Mouse (Mus musculus) urinary bladder, adult 2 months (tissue): ENCODE measurements around the gene Slc44a1. TPM values are rescaled to one million over a fixed set of nuclear protein-coding genes. Genes with fewer than 3 reads are reported as not detected.

Experiments used
- DNase-seq: peaks from one replicate; pipeline ENCODE4 v3.0.0; 2022; ENCODE audit warnings: low spot score
- polyA plus RNA-seq: library from polyadenylated mRNA; depleted of rRNA; stranded (reverse); fragments of >200 nt; gene quantifications from 2 replicates; pipeline ENCODE4 v1.2.3, GENCODE M21; 2012

Gene Slc44a1
- polyA plus RNA-seq, 1 experiment, result 59.8 TPM

- DNase-seq, result no peak
Observed at GRCm38 (mm10) chr4:53430522-53430921, 9.7 kb upstream of the Slc44a1 start.

DNA sequence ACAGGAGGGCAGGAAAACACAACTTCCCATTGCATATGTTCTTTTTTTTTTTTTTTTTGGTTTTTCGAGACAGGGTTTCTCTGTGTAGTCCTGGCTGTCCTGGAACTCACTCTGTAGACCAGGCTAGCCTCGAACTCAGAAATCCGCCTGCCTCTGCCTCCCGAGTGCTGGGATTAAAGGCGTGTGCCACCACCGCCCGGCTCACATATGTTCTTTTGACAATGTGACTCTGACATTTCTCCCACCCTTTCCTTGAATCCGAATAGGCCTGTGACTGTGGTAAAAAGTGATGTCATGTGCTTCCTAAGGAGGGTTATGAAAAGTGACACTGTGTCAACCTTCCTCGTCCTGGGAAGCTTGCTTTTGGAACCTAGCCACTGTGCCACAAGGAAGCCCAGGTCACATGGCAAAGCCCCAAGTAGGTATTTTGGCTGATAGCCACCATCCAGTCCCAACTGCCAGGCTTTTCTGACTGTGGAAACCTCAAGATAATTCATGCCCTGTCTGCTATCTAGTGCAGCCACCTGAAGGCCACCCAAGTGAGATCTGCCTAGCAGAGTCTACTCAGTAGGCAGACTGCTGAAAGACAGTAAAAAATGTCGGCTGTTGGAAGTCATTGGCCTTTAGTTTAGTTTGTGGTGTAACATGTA, 8.5 kb upstream of the Slc44a1 start:
- DNase-seq, result no peak

DNA sequence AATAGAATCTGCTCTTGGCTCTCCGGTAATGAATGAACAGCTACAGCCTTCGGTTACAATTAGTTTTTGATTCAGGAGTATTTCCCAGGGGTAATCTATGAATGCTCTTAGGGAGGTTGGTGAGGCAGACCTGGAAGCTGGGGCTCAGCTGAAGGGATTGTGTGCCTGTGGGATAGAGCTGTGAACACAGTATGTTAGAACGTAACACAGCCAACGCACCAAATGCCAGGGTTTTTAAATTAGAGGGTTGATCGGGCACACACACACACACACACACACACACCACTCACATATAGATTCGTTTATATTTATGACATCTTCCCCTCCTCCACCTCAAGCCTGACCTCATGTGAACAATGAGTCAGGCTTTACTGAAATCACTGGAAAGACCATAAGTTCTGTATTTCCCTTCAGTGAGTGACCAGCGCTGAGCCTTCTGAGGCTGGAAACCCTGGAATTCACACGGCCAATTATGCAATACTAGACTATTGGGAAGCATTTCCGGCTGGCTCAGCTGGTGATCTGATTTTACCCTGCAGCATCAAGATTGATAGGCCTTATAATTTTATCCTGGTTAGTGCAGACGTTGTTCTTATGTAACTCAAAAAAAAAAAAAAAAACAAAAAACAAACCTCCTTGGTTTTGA, 3.0 kb upstream of the Slc44a1 start:
- no peak for DNase-seq

DNA sequence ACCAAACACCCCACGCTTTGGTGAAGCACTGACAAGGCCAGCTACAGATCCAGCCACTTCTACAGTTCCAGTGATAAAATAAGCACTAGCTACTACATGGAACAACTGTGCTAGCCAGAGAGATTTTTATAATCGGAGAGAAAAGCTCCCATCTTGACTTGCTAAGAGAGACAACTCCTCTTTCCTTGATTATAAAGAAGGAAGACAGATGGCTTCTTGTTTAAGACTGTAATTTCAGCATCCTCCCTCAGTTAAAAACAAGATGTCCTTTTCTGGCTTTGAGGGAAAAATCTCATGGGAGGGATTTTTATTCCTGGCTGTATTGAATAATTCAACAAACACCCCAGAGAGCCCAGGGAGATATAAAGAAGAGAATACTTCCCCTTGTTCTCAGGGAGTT, 1.8 kb upstream of the Slc44a1 start:
- no peak for DNase-seq

- DNase-seq, result no peak
Observed at GRCm38 (mm10) chr4:53438836-53439480, 1.3 kb upstream of the Slc44a1 start.

DNA sequence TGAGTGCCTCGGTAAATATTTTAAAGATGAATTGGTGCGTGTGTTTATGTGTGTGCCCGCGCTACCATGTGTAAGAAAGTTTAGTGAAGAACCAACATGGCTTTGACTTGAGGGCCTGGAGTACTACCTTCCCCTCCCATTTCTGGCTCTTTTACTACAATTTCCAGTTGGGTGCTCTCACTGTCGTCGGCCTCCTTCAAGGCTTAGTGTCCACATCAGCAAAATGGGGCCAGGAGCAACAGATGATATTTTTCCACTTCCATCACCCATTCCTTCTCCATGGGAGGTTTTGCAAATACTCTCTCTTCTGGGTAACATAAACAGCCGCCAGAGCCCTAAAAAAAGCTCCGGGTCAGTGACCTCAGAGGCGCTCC, 590 bp upstream of the Slc44a1 start:
- no peak for DNase-seq

- DNase-seq, result peak; percentile 51
Observed at GRCm38 (mm10) chr4:53440816-53441571, 781 bp downstream of the Slc44a1 start.

DNA sequence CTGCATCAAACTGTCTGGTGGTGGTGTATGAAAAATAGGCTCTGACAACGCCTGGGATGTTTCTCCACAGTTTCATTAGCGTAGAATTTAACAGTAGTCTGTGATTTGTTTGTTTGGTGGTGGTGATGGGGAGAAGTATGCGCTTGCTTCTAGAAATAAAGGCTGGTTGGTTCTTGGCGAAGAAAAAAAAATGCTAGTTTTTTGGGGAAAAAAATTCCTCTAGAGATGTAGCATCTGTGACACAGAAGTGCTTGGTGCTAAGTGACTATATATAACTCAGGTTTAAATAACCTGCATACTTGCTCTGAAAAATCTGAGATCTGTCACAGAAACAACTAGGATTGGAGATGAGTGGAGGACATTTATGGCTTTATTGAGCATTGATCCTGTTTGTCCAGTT, 1.5 kb downstream of the Slc44a1 start:
- no peak for DNase-seq

DNA sequence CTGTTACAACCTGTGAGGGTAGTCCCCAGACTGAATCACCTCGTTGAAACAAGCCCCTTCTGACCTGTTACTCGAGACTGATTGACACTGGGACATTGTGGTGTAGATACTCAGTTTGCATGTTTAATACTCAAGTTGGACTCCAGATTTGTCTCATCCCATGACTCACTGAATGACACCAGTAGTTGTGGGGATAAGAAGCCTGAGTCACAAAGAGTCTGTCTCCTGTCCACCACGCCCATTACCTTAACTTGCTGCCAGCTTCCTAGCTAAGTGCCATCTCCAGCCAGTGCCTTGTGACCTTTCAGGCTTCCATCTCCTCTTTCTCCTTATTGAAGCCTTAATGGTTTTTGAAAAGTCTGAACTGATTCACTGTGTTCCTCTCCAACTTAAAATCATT, 6.0 kb downstream of the Slc44a1 start:
- DNase-seq, result no peak

GRCm38 (mm10) chr4:53447773-53448172, 7.6 kb downstream of the Slc44a1 start:
- no peak for DNase-seq

DNA sequence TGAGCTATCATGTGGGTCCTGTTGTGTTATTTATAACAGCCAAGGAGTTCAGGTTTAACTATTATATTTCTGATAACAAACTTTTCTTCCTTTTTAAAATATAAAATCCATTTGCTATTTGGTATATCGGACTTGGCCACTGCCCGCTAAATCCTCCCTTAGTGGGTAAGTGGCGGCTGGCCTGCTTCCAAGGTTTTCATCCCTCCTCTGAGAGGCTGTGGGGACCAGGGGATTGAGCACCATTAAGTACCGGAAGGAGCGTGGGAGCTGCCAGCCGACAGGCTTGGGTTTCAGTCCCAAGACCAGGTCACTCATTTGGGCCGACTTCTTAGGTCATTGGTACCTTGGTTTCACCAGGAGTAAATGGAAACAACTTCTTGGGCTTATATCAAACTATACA, 10.5 kb downstream of the Slc44a1 start:
- no peak for DNase-seq

GRCm38 (mm10) chr4:53451887-53452286, 11.7 kb downstream of the Slc44a1 start:
- peak; percentile 32 for DNase-seq

- no peak for DNase-seq
Observed at GRCm38 (mm10) chr4:53452457-53452856, 12.2 kb downstream of the Slc44a1 start.

GRCm38 (mm10) chr4:53452976-53453889, 13.0 kb downstream of the Slc44a1 start:
- no peak for DNase-seq

GRCm38 (mm10) chr4:53455885-53456284, 15.7 kb downstream of the Slc44a1 start:
- no peak for DNase-seq

- DNase-seq, result no peak
Observed at GRCm38 (mm10) chr4:53456570-53456969, 16.4 kb downstream of the Slc44a1 start.

DNA sequence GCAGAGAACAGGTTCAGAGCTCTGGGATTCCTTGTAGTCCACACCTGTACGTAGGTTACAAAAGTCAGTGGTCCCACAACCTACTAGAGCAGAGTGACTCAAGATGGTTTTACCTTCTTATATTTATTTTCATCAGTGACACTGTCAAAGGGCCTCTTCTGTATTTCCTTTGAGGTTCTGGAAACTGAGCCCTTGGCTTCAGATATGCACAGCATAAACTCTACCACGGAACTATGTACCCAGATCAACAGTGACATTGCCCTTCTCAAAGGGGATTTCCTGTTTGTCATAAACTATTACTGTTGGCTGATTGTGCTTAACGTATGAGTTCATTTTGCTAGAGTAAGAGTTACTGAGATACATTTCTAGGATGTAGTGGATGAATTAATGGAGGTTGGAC, 18.3 kb downstream of the Slc44a1 start:
- DNase-seq, result no peak

DNA sequence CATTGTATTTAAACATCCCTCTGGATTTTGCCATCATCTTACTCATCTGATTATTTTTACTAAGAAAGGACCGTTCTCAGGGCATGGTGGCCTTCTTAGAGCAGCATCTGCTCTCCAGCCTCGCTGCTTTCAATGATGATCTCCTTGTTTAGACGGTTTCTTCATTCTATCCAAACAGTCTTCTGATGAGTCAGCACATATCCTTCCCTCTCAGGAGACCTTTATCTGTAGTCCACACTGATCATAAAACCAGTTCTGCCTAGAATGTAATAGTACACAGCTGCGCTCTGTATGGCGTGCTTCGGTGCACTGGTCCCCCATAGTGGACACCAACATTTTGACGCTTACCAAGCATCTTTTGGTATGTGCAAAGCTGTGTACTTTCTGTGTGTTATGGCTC, 19.5 kb downstream of the Slc44a1 start:
- DNase-seq, result no peak

- DNase-seq, result no peak
Observed at GRCm38 (mm10) chr4:53461026-53461425, 20.8 kb downstream of the Slc44a1 start.

DNA sequence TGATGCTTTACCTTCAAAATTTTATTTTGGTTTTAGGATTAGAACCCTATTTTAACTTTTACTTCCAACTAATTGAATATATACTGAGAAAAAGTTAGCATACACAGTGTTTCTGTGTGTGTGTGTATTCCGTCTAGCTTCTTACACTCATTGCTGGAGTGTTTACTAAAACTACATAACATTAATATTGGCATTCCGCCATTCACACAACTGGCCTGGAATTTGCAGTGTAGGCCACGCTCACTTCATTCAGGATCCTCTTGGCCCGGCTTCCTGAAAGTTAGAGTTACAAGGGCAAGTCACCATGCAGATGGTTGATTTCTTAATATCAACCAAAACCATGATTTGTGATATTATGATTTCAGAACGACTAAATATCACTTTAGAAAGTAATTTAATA, 21.9 kb downstream of the Slc44a1 start:
- no peak for DNase-seq

DNA sequence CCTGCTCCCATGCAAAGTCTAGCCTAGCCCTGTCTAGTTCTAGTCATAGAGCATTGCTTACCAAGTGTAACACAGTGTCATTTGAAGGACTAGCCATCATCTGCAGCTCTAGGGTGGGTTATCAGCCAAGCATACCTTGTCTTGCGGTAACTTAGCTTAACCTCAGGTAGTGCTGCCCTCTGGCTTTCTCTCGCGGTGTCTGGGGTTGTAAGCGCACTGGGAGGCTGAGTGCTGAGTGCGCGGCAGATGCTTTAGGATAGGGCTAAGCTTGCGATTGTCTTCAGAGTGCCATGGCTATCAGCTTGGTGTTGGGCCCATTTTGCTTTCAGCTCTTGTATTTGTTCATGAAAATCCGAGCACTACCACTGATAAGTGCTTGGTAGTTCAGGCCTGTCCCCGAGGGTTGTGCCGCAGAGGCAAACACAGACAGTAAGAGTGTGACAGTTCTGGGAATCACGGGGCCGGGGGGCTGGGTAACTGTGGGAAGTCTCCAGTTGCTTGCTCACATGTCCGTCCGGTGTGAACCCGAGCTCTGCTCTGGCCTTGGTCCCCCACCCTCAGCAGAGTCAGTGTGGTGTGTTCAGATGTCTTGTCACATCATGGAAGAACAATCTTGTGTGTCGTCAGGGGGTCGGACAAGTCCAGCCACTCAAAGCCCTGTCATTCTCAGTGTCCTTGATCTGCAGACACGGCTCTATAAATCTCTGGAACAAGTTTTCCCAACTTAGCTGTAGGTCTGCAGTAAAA, 22.5 kb downstream of the Slc44a1 start:
- DNase-seq, result no peak
